Mouse (Mus musculus) lung, postnatal 0 days (tissue): ENCODE results near the gene Znrf4. TPM values are rescaled to one million over a fixed set of nuclear protein-coding genes. Genes with fewer than 3 reads are reported as not detected.

Source experiments
- ATAC-seq: fragments of 200-750 bp; cut with Nextera tagmentation; 2 replicates; pipeline ENCODE4 v1.8.0; 2017; ENCODE audit warnings: moderate library complexity
- DNase-seq: peaks from one replicate; pipeline ENCODE4 v3.0.0-alpha.2; 2016; ENCODE audit warnings: low spot score
- H3K27ac ChIP-seq: fragments of 300-500 bp; sonication (generic); 2 replicates; pipeline ENCODE4 v1.5.1; 2014; ENCODE audit warnings: antibody characterized with exemption, mild to moderate bottlenecking, low read length, mixed read lengths
- H3K27me3 ChIP-seq: fragments of 300-500 bp; sonication (generic); replicated peaks from 2 replicates; pipeline ENCODE4 v1.6.1; 2014; ENCODE audit warnings: low read length, mixed read lengths; ENCODE audit not compliant: insufficient read depth
- H3K36me3 ChIP-seq: fragments of 300-500 bp; sonication (generic); 2 replicates; pipeline ENCODE4 v1.6.1; 2014; ENCODE audit warnings: low read length, mixed read lengths; ENCODE audit not compliant: insufficient read depth
- H3K4me1 ChIP-seq: fragments of 300-500 bp; sonication (generic); 2 replicates; pipeline ENCODE4 v1.6.1; 2014; ENCODE audit warnings: antibody characterized with exemption, low read depth, low read length, mixed read lengths; ENCODE audit not compliant: insufficient read depth
- H3K4me2 ChIP-seq: fragments of 300-500 bp; sonication (generic); replicated peaks from 2 replicates; pipeline ENCODE4 v1.6.1; 2014; ENCODE audit warnings: low read depth, mild to moderate bottlenecking, low read length, moderate library complexity, mixed read lengths
- H3K4me3 ChIP-seq: fragments of 300-500 bp; sonication (generic); 2 replicates; pipeline ENCODE4 v1.5.1; 2014; ENCODE audit warnings: low read depth, low read length
- H3K9ac ChIP-seq: fragments of 300-500 bp; sonication (generic); replicated peaks from 2 replicates; pipeline ENCODE4 v1.6.1; 2014; ENCODE audit warnings: low read depth, mild to moderate bottlenecking
- H3K9me3 ChIP-seq: fragments of 300-500 bp; sonication (generic); 2 replicates; pipeline ENCODE4 v1.6.1; 2016; ENCODE audit warnings: low read length, mixed read lengths
- CTCF ChIP-seq: IDR thresholded peaks from 2 replicates; pipeline ENCODE4 v1.5.1; 2016; ENCODE audit warnings: antibody characterized with exemption, mild to moderate bottlenecking
- EP300 ChIP-seq: IDR thresholded peaks from 2 replicates; pipeline ENCODE4 v1.6.1; 2016; ENCODE audit warnings: antibody characterized with exemption, mild to moderate bottlenecking, control low read depth
- whole genome bisulfite sequencing: fragments of 180-500 bp; shearing (Covaris S2); extraction: QIAGEN DNeasy Blood & Tissue Kit; methylation state at CpG from one replicate; pipeline ENCODE4 v1.1.7; 2014; 5-methylcytosine and 5-hydroxymethylcytosine counted together
- polyA plus RNA-seq: library from polyadenylated mRNA; unstranded; fragments of >200 nt; fragmentation: Nextera tagmentation; extraction: Ambion mirVana; gene quantifications from 2 replicates; pipeline ENCODE4 v1.2.1, GENCODE M21; 2015

The Znrf4 gene
- polyA plus RNA-seq, 1 experiment from 2014 or later, result not detected

- no peak overlapping the region for H3K9ac ChIP-seq
Observed at GRCm38 (mm10) chr17:56509707-56510472, 2.3 kb downstream of the Znrf4 start.

GRCm38 (mm10) chr17:56509021-56509640 is 3.1 kb downstream of the Znrf4 start:
- Histone ChIP-seq H3K4me1 (peaks cover 2% of the 10 kb centered on the region; the same call in 1 of the 2 replicates), H3K27ac (no peak overlapping the region), H3K9ac (no peak overlapping the region), H3K4me2 (no peak overlapping the region), H3K27me3 (peaks cover 35% of the 10 kb centered on the region), H3K4me3 (no peak overlapping the region), H3K36me3 (no peaks in the 10 kb centered on the region), H3K9me3 (no peaks in the 10 kb centered on the region)
- no peak for TF ChIP-seq EP300
- TF ChIP-seq CTCF, result no peak
- ATAC-seq (no peak), DNase-seq (peak; percentile 22)
- 43% methylated on average over 10 of the region's 10 CpGs for WGBS

More at GRCm38 (mm10) chr17:56509707-56510472, 2.3 kb downstream of the Znrf4 start:
- Histone ChIP-seq H3K4me3 (no peak overlapping the region), H3K27ac (no peak overlapping the region), H3K4me1 (peaks cover 2% of the 10 kb centered on the region; the same call in 1 of the 2 replicates), H3K36me3 (no peaks in the 10 kb centered on the region), H3K27me3 (peaks cover 35% of the 10 kb centered on the region), H3K9me3 (no peaks in the 10 kb centered on the region), H3K4me2 (no peak overlapping the region)
- DNase-seq (peak; percentile 31), ATAC-seq (peak; percentile 7; the same call in 1 of the 2 replicates)
- no peak for TF ChIP-seq CTCF
- TF ChIP-seq EP300, result no peak
- 12% methylated on average over 24 of the region's 37 CpGs for WGBS

- ATAC-seq (peak; percentile 97), DNase-seq (peak; percentile 98)
- TF ChIP-seq CTCF, result no peak
- no peak for TF ChIP-seq EP300
- Histone ChIP-seq H3K9ac (peak overlapping the region; percentile 49), H3K4me2 (peak overlapping the region; percentile 88), H3K27ac (peak overlapping the region; percentile 55), H3K4me3 (peak overlapping the region; percentile 54), H3K4me1 (peaks cover 2% of the 10 kb centered on the region; the same call in 1 of the 2 replicates), H3K36me3 (no peaks in the 10 kb centered on the region), H3K27me3 (peaks cover 27% of the 10 kb centered on the region), H3K9me3 (no peaks in the 10 kb centered on the region)
- WGBS, result under 1% methylated on average over 40 of the region's 42 CpGs
Observed at GRCm38 (mm10) chr17:56507161-56508068, 4.8 kb downstream of the Znrf4 start.

- ATAC-seq, result no peak
- no peak overlapping the region for H3K9ac ChIP-seq
- peak overlapping the region; percentile 88 for H3K4me2 ChIP-seq
- H3K9me3 ChIP-seq, result no peaks in the 10 kb centered on the region
- TF ChIP-seq EP300, result no peak
- TF ChIP-seq CTCF, result no peak
- no peak for DNase-seq
- peak overlapping the region; percentile 54; the same call in 1 of the 2 replicates for H3K4me3 ChIP-seq
- peaks cover 2% of the 10 kb centered on the region; the same call in 1 of the 2 replicates for H3K4me1 ChIP-seq
- H3K36me3 ChIP-seq, result no peaks in the 10 kb centered on the region
- 56% methylated on average over 15 of the region's 15 CpGs for WGBS
- H3K27ac ChIP-seq, result peak overlapping the region; percentile 55; the same call in 1 of the 2 replicates
- H3K27me3 ChIP-seq, result peaks cover 18% of the 10 kb centered on the region
Observed at GRCm38 (mm10) chr17:56506417-56507065, 5.7 kb downstream of the Znrf4 start.

GRCm38 (mm10) chr17:56505401-56505800 is 6.8 kb downstream of the Znrf4 start:
- DNase-seq, result no peak
- 84% methylated on average over 10 of the region's 10 CpGs for WGBS

More at GRCm38 (mm10) chr17:56505401-56505800, 6.8 kb downstream of the Znrf4 start:
- Histone ChIP-seq H3K9me3 (no peaks in the 10 kb centered on the region), H3K36me3 (no peaks in the 10 kb centered on the region), H3K4me1 (0 out of 2 replicates have a peak, but pooled peaks cover 2% of the 10 kb centered on the region), H3K27me3 (peaks cover 7% of the 10 kb centered on the region), H3K4me2 (no peak overlapping the region), H3K4me3 (no peak overlapping the region), H3K27ac (no peak overlapping the region), H3K9ac (no peak overlapping the region)
- ATAC-seq, result no peak
- no peak for TF ChIP-seq CTCF
- TF ChIP-seq EP300, result no peak
